Mouse (Mus musculus) embryonic facial prominence, embryonic 11.5 days (tissue): ENCODE data around the gene Cntn3. TPM values are rescaled to one million over a fixed set of nuclear protein-coding genes. Genes with fewer than 3 reads are reported as not detected.

Experiments
- ATAC-seq: fragments of 200-750 bp; cut with Nextera tagmentation; replicated peaks from 2 replicates; pipeline ENCODE4 v1.8.0; 2017; ENCODE audit warnings: low read depth; ENCODE audit not compliant: insufficient number of reproducible peaks, low FRiP score, low TSS enrichment
- DNase-seq: peaks from one replicate; pipeline ENCODE4 v3.0.0-alpha.2; 2015; ENCODE audit warnings: low spot score
- H3K27ac ChIP-seq: fragments of 300-500 bp; sonication (generic); replicated peaks from 2 replicates; pipeline ENCODE4 v1.5.1; 2014; ENCODE audit warnings: mild to moderate bottlenecking, low read depth, low read length, control low read depth
- H3K27me3 ChIP-seq: fragments of 300-500 bp; sonication (generic); 2 replicates; pipeline ENCODE4 v1.6.1; 2014; ENCODE audit warnings: mild to moderate bottlenecking, low read length, moderate library complexity, mixed read lengths; ENCODE audit not compliant: control insufficient read depth, insufficient read depth
- H3K36me3 ChIP-seq: fragments of 300-500 bp; sonication (generic); replicated peaks from 2 replicates; pipeline ENCODE4 v1.6.1; 2014; ENCODE audit warnings: low read depth, mild to moderate bottlenecking, low read length, moderate library complexity, mixed read lengths; ENCODE audit not compliant: control insufficient read depth, insufficient read depth
- H3K4me1 ChIP-seq: fragments of 300-500 bp; sonication (generic); 2 replicates; pipeline ENCODE4 v1.6.1; 2014; ENCODE audit warnings: low read length, mixed read lengths; ENCODE audit not compliant: control insufficient read depth, insufficient read depth
- H3K4me2 ChIP-seq: fragments of 300-500 bp; sonication (generic); 2 replicates; pipeline ENCODE4 v1.6.1; 2014; ENCODE audit warnings: low read depth, mild to moderate bottlenecking, control low read depth, low read length, moderate library complexity
- H3K4me3 ChIP-seq: fragments of 300-500 bp; sonication (generic); 2 replicates; pipeline ENCODE4 v1.5.1; 2014; ENCODE audit warnings: low read depth, low read length, control low read depth
- H3K9ac ChIP-seq: fragments of 300-500 bp; sonication (generic); replicated peaks from 2 replicates; pipeline ENCODE4 v1.6.1; 2014; ENCODE audit warnings: mild to moderate bottlenecking, control low read depth, low read length
- H3K9me3 ChIP-seq: fragments of 300-500 bp; sonication (generic); replicated peaks from 2 replicates; pipeline ENCODE4 v1.6.1; 2016; ENCODE audit warnings: mild to moderate bottlenecking, low read length, inconsistent platforms, mixed read lengths; ENCODE audit not compliant: control insufficient read depth
- WGBS: fragments of 180-500 bp; shearing (Covaris S2); extraction: QIAGEN DNeasy Blood & Tissue Kit; methylation state at CpG from one replicate; pipeline ENCODE4 v1.1.7; 2014; 5-methylcytosine and 5-hydroxymethylcytosine counted together
- polyA plus RNA-seq: library from polyadenylated mRNA; unstranded; fragments of >200 nt; fragmentation: Nextera tagmentation; extraction: Ambion mirVana; gene quantifications from 2 replicates; pipeline ENCODE4 v1.2.1, GENCODE M21; 2014

Gene Cntn3
- polyA plus RNA-seq, 1 experiment from 2014 or later = 0.76 TPM

DNA sequence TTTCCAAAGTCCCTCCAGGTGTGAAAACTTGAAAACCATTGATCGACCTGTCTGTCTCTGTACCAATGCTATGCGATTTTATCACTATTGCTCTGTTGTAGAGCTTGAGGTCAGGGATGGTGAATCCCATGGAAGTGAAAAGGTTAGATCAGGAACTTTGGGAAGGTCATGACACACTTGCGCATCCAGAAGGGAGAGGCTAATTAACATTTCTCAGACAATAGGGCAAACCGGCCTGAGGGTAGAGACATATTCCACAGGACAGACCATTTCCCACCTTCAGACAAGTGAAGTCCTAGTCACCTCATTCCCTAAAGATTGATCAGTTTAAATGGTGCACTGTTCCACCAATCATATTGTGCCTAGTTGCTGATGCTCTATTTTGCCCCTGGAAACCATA is 451.2 kb downstream of the Cntn3 start:
- Histone ChIP-seq H3K27ac (no peak overlapping the region), H3K4me1 (no peaks in the 10 kb centered on the region), H3K27me3 (no peaks in the 10 kb centered on the region), H3K36me3 (no peaks in the 10 kb centered on the region), H3K9me3 (no peaks in the 10 kb centered on the region), H3K9ac (no peak overlapping the region), H3K4me2 (no peak overlapping the region), H3K4me3 (no peak overlapping the region)
- WGBS = 90% methylated on average over 4 of the region's 4 CpGs
- ATAC-seq (no peak), DNase-seq (no peak)

GRCm38 (mm10) chr6:102120003-102120402 is 452.9 kb downstream of the Cntn3 start:
- no peaks in the 10 kb centered on the region for H3K27me3 ChIP-seq
- H3K27ac ChIP-seq = no peak overlapping the region
- no peaks in the 10 kb centered on the region for H3K4me1 ChIP-seq
- no peaks in the 10 kb centered on the region for H3K9me3 ChIP-seq
- no peak overlapping the region for H3K9ac ChIP-seq
- 86% methylated on average over 2 of the region's 2 CpGs for WGBS
- H3K36me3 ChIP-seq = no peaks in the 10 kb centered on the region
- no peak overlapping the region for H3K4me2 ChIP-seq
- no peak for DNase-seq
- ATAC-seq = no peak
- H3K4me3 ChIP-seq = no peak overlapping the region

- no peaks in the 10 kb centered on the region for H3K4me1 ChIP-seq
- DNase-seq (no peak), ATAC-seq (no peak)
- no peaks in the 10 kb centered on the region for H3K36me3 ChIP-seq
- no peak overlapping the region for H3K4me3 ChIP-seq
- H3K4me2 ChIP-seq = no peak overlapping the region
- no peaks in the 10 kb centered on the region for H3K27me3 ChIP-seq
- no peaks in the 10 kb centered on the region for H3K9me3 ChIP-seq
- H3K27ac ChIP-seq = no peak overlapping the region
- H3K9ac ChIP-seq = no peak overlapping the region
- 81% methylated on average over 2 of the region's 2 CpGs for WGBS
Measured at GRCm38 (mm10) chr6:102113629-102114028, 459.3 kb downstream of the Cntn3 start.
